Mouse (Mus musculus): Measurements from ENCODE around the gene G530012D18Rik.
A peak's percentile ranks its signal among the peaks of the same experiment; 100 is the strongest.
"Not testable (repeated sequence)": the region's sequence is repeated elsewhere in the genome, so short reads cannot be mapped to it uniquely, and the experiment has no call there.

G530012D18Rik gene

DNA sequence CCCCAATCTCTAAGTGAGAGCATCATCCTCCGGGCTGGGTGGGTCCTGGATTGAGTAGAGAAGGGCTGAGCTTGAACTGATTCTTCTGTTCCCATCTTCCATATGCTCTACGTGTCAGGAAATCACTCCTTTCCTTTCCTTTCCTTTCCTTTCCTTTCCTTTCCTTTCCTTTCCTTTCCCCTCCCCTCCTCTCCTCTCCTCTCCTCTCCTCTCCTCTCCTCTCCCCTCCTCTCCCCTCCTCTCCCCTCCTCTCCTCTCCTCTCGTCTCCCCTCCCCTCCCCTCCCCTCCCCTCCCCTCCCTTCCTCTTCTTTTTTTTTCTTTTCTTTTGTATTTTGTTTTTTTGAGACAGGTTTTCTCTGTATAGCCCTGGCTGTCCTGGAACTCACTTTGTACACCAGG lies at the start of gene G530012D18Rik:
Gene G530012D18Rik, plus strand, starts transcription at position 301 of the 400 bp plus-strand sequence.
- not testable (repeated sequence) for DNase-seq

GRCm38 (mm10) chr1:85526401-85526800 lies 49.1 kb upstream of the G530012D18Rik start:
- not testable (repeated sequence) for DNase-seq

GRCm38 (mm10) chr1:85528451-85529110 lies 46.9 kb upstream of the G530012D18Rik start:
- DNase-seq: not testable (repeated sequence)

- not testable (repeated sequence) for DNase-seq
These were observed 31.7 kb upstream of the G530012D18Rik start for GRCm38 (mm10) chr1:85543818-85544217.

DNA sequence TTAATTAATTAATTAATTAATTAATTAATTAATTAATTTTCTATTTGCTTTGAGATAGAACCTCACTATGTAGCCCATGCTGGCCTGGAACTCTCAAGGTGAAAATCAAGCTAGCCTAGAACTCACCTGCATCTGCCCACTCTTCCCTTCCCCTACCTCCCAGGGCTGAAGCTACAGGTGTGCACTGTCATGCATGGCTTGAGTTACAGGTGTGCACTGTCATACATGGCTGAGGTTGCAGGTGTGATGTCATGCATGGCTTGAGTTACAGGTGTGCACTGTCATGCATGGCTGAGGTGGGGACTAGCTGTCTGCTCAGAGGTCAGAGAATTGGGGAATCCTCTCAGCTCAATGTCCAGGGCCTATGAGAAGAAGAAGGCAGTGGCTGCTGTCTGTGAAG lies 29.0 kb upstream of the G530012D18Rik start:
- DNase-seq: not testable (repeated sequence)

DNA sequence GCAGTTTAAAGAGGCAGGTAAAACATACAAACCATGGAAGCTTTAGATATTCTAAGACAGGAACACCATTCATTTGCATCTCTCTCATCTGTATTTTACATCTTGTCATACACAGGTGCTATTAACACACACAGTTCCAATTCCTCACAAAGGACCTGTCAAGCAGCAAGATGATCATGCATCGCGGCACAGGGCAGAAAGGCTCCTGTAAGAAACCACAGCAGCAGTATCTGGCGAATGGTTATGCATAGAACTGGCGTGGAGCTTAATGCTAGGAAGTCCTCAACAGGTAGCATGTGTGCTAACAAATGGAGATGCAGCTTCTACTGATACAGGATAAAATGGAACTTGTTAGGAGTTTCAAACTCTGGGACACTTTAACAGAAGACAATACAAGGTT lies 20.2 kb upstream of the G530012D18Rik start:
- DNase-seq: not testable (repeated sequence)

DNA sequence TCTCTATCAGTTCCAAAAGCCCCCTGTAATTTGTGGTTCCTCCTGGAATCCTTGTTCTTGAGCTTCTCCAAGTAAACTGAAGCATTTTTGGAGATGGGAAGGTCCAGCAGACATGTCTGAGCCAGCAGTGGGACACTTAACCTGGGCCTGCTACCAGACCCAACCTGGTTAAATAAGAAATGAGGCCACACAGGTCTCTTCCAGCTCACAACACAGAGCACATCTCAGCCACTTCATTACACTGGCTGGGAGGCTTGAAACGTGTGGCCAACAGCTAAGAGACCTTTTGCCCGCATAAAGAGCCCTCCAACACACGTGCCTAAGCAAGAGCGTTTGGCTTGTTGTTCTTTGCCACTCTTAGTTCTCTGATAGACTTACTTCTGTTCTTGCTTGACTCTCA lies 1.9 kb upstream of the G530012D18Rik start:
- not testable (repeated sequence) for DNase-seq

DNA sequence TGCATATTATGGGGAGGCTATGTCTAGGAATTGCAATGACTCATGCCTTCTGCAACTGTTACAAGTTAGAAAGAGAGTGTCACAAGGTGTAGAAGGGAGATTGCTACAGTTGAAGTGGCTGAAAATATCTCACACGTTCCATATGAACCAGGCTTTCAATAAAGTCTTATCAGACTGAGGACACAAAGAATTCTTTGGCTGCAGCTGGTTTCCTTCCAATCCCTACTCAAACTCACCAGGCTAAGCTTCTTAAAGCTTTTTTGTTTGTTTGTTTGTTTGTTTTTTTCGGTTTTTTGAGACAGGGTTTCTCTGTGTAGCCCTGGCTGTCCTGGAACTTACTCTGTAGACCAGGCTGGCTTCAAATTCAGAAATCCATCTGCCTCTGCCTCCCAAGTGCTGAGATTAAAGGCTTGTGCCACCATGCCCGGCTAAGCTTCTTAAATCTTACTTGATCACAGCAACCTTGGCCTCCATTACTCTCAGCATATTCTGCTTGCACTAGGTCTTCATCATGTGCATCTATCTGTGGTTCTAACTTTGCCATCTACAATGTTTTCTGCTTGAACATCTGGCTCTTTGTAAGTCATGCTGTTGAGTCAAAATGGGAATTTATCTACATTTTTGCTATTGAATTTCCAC lies 3.0 kb downstream of the G530012D18Rik start:
- not testable (repeated sequence) for DNase-seq

DNA sequence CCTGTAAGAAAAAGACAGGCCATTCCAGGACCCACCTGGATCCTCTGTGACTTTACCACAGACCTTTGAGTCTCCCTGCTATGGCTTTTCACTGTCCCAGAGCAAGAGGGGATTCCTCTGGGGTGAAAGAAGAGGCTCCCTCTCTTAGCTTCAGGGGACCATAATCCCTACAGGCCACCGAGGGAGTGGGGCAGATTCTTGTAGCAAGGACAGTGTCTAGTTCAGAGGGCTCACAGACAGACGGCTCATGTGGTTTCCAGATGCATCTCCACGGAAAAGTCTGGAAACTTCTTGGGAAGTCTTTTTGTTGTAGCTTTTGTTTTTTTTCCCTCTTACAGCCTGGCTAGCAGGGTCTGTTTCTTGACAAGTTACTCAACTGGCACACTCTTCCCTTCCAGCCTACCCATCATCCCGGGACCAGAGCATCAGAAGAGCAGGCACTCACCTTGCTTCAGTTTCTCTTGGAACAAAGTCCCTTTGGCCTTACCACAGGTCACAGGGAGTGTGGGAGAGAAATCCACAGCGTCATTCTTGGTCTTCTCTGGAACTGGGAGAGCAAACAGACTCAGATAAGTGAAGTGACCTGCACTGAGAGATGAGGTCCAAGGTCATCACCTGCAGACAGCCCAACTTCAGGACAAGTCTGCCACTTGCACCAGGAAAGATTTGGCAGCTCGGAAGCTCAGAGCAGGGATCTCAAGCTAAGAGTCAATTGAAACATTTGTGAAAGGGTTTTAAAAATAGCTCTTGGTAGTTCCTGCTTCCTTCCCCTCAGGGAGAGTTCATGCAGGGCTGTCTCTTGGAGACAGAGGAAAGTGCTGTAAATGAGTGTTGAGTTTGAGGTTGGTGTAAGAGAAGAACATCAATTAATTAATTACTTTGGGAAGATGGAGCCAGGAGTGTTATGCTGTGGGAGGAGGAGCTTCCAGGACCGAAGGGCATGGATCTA lies 4.0 kb downstream of the G530012D18Rik start:
- not testable (repeated sequence) for DNase-seq

GRCm38 (mm10) chr1:85580148-85580534 lies 4.7 kb downstream of the G530012D18Rik start:
- DNase-seq: not testable (repeated sequence)

DNA sequence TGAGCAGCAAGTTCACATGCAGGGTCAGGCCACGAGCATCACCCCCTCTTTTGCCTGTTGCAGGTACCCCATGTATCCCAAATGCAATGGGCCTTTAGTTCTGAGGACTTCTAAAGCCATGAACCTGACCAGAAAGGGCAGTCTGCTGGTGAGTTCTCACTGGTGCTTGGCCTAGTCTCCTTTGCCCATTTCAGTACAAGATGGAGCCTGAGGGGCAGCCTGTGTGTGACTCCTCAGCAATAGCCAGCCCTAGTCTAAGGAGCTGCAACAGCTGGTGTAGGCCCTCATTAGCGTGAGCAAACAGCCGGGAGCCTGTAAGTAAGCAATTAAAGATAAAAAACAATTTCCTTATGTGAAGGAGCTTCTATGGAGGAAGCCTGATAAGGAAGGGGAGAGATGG lies 5.1 kb downstream of the G530012D18Rik start:
- DNase-seq: not testable (repeated sequence)

DNA sequence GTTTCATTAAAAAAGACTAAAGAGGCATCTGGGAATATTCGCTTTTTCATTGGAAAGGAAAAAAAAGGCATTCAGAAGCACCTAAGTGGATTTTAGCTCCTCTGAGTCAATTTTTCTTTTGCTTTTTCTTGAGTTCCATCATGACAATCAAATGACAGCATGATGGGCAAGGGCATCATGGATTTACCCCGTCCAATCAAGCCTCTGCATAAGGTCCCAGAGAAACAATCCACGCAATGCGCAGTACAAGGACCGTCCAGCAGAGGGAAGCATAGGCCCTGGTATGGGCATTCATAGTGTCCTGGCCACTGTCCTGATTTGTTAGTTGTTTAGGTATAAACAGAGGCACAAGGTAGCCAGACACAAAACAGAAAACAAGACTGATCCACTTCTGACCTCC lies 6.0 kb downstream of the G530012D18Rik start:
- peak; percentile 35 for DNase-seq

GRCm38 (mm10) chr1:85588697-85589096 lies 13.2 kb downstream of the G530012D18Rik start:
- not testable (repeated sequence) for DNase-seq

GRCm38 (mm10) chr1:85592526-85592925 lies 17.1 kb downstream of the G530012D18Rik start:
- DNase-seq: not testable (repeated sequence)

DNA sequence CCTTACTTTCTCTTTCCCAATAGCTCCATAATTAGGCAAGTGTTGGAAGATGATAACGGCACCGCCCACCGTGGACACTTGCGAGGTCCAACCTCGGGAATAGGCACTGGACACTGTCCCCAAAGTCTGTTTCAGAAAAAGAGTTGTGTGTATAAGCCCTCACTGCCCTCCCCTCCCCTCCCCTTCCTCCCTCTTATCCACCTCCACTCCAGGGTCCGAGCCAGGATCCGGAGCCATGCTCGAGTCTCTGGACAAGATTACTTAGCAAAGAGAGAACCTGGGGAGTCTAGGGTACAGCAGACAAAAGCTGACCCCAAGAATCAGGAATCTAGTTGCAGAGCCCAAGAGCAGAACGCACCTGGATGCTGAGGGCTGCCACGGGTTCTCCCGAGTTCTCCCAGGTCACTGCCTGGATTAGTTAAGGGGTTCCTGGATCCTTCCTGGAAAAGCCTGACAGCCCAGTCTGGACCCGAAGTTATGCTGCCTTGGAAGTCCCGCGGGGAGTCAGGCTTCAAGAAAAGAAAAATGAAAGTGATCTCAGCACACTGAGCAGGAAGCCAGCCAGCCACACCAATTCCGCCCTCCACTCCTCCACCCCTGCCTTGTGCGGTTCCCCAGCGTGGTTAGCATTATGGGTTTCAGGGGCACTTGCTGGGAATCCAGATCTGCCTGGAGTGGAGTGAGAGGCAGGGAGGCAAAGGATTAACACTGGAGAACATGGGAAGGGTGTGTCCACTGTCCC lies 23.0 kb downstream of the G530012D18Rik start, which contains the start of gene Sp110:
Gene Sp110, minus strand, starts transcription at position 547 of the 742 bp plus-strand sequence.
- DNase-seq: not testable (repeated sequence)

DNA sequence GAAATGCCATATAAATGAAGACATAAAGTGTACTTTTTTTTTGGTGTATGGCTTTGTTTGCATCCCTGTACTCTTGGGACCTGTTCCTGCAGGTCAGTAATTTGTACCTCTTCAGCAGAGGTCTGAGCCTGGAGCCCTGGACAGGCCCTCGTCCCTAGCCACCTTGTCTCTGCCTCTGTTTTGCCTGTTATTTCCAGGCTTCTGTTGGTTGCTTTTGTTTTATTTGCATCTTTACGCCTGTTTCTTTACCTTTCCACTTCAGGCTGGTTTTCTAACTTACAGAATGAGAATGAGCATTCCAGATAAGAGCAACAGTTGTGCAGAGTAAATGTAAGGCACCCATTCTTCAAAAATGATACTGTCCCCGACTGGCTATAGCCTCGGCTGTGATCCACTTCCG lies 24.6 kb downstream of the G530012D18Rik start, which contains the start of gene Sp140:
Gene Sp140, plus strand, starts transcription at position 301 of the 400 bp plus-strand sequence.
- not testable (repeated sequence) for DNase-seq

GRCm38 (mm10) chr1:85600794-85601193 lies 25.3 kb downstream of the G530012D18Rik start:
- DNase-seq: peak; percentile 36

GRCm38 (mm10) chr1:85604341-85604740 lies 28.9 kb downstream of the G530012D18Rik start:
- DNase-seq: not testable (repeated sequence)

DNA sequence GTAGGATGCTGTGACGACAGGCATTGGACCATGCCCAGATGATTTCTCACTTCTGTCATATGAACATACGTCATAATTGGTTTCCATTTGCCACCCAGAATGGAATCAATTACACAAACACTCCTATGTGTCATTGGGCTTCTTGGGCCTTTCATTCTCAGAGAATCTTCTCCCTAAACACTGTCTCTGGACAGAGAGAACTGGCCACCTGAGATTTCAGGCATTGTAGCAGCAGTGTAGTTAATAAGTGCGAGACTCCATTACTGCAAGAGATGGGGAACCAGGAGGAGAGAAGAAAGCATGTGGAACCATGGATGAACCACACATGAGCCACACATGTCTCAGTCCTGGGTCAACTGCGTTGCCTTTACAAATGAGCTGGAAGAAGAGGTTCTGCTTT lies 32.9 kb downstream of the G530012D18Rik start:
- DNase-seq: not testable (repeated sequence)

- DNase-seq: not testable (repeated sequence)
These were observed 35.1 kb downstream of the G530012D18Rik start for GRCm38 (mm10) chr1:85610581-85610980.

- DNase-seq: not testable (repeated sequence)
These were observed 39.6 kb downstream of the G530012D18Rik start for GRCm38 (mm10) chr1:85615096-85615495.

DNA sequence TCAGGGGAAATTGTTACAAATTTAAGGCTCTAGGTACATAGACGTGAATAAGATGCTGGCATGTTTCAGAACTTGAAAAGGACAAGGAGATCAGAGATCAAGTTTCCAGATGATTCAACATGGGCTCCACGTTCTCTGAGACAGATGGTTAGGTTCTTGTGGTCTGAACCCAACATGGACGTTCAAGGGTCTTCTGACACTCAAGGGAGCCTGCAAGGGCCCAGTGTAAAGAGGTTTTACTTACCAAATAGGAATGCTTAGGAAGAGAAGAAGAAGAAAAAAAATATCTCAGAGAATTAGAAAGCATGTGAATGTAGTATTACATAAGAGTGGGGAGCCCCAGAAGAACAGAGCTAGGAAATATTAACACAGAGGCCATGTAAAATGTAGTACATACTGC lies 40.3 kb downstream of the G530012D18Rik start:
- DNase-seq: not testable (repeated sequence)
